Mouse (Mus musculus) right cerebral cortex, postnatal 4 days (tissue): ENCODE data around the gene Gng12.

ENCODE experiments used
- DNase-seq: peaks from one replicate; pipeline ENCODE4 v3.0.0-alpha.2; 2022

Gng12 gene

DNA sequence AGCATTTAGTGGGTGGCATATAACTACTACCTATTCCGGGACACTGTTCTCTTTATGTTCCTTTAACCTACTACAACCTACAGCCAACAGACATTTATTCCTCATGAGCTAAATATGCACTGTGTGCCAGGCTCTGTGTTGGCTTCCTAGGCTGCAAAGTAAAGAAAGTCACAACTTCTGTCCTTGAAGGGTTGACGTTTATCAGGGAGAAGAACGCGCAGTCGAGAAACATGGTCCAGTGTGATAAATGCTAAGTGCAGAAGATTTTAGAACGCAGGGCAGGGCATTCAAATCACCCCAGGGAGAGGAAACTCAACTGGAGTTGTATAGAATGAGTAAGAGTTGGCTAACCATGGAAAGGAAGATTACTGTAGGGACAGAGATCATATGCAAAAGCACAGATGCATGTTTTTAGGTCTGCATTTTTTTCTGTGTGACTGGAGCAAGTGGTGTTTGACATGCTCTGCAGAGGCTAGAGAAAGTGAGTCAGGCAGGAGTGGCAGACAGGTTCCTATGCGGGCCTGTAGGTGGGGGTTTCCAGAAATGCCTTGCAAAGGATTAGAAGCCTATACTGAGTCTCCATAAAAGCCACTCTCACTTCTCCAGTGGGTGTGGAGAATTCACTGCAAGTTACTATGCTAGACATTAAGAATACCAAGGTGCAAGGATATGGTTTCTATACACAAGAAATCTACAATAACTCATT lies 161.9 kb downstream of the Gng12 start:
- DNase-seq: no peak

DNA sequence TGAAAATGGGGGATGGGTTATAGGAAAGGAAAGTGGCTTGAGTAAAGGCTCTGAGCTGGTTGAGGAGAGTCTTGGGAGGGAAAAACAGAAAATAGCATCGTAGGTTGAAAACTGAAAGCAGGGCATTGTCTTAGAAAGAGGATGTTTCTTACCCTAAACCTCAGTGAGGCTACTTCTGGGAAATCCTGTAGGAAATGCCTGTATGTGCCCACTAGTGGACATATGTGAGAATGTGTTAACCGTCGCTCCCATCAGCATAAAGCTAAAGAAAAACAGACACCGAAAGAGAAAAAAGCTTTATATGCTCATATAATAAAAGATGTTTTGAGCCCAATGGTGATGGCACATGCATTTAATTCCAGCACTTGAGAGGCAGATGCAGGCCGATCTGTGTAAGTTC lies 163.9 kb downstream of the Gng12 start:
- no peak for DNase-seq

DNA sequence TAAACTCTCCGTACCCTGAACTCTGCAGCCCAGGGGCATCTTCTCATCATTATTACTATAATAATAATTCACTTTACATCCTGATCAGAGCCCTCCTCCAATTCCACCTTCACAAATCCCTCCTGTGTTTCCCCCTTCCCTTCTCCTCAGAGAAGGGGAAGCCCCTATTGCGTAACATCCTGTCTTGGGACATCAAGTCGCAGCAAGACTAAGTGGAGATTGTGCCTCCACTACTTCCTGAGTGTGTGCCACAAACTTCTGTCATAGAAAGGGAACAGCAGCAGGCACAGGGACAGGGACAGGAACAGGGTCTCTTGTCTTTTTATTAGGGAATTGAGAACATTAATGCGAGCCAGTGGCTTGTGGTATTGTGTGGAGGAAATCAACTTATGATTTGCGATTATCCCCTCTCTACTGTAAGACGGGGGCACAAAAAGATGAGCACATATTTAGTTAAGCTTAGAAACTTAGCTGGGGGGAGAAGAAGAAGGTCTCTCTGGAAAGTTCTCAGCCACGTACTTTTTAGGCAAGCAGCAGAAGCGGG lies 173.1 kb downstream of the Gng12 start:
- DNase-seq: no peak

DNA sequence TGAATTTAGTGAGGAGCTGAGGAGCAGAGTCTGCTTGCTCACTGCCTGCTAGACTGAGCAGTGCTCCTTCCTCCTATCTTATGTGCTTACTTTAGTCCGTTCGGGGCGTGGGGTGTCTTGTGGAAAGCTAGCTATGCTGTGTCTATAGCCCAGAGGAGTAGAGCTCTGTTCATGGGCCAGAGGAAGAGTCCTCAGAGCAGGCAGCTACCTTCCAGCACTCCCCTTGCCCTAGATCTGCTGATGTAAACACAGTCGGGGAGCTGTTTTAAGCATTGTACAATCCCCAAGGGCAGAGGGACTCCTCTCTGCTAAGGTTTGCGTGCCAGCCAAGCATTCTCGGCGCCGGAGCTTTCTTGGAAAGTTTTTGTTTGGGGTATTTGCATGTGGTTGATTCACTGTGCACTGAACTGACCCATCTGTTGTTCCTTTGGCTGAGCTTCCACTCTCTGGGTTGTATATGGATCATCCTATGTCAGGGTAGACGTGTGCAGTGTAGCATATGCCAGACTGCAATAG lies 173.7 kb downstream of the Gng12 start:
- no peak for DNase-seq
